ENCODE assay signal across 12 mouse cellular contexts in the genomic region with DNA sequence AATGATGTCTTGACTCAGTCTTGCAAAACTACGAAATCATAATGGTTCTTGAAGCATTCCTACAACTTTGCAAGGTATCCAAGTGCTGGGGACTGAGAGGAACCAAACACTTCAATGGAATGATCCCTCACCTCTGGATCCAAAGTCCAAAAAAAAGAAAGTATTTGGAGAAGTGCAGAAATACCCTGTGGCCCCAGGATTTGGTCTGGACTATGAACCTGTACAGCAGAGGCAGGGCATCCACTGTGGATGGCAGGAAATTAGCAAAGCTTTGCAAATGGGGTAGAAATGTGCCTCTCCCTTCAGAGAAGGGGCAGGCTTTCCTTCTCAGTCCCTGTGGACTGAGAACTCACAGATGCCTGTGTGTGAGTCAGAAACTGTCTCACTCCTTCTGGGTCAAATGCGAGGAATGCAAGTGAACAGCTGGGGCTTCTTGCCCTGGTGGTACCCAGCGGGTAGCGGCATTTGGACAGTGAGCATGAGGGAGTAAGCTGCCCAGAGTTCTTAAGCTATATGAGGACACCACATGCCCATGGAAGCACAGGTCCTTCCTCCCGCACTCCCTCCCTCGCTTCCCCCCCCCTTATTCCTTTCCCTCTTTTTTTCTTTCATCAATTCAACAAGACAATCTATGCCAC.
DNase-seq lines count a peak whose midpoint lies in the region; ATAC-seq lines count a peak whose summit lies in the region.
"Had no signal": no experiment of that assay in that cellular context is flagged by ENCODE, and none has a peak within 500 bp of the region (broad histone marks: within the 10 kb centered on the region; RNA-seq: fewer than 3 reads in every experiment).

No protein-coding gene starts in this region.

- H3K27ac ChIP-seq in heart, embryonic 15.5 days: peak overlapping the region; percentile 89
- H3K27ac ChIP-seq in kidney, embryonic 15.5 days: peak overlapping the region; percentile 91

- H3K4me2 ChIP-seq in heart, embryonic 15.5 days: no peak overlapping the region
- H3K4me2 ChIP-seq in kidney, embryonic 15.5 days: no peak overlapping the region
- H3K4me2 ChIP-seq: midbrain, embryonic 11.5 days had no signal

- no peaks in the 10 kb centered on the region for H3K27me3 ChIP-seq in heart, embryonic 15.5 days
- no peaks in the 10 kb centered on the region for H3K27me3 ChIP-seq in kidney, embryonic 15.5 days

- intact Hi-C loops in heart, postnatal 36 days (cut with DNase I): loop anchor here (2.0 kb wide), 1 partner anchor 27 kb away; no protein-coding TSS in a partner anchor

- H3K36me3 ChIP-seq in heart, embryonic 15.5 days: no peaks in the 10 kb centered on the region
- H3K36me3 ChIP-seq in kidney, embryonic 15.5 days: no peaks in the 10 kb centered on the region

- peaks cover 36% of the 10 kb centered on the region for H3K4me1 ChIP-seq in heart, embryonic 15.5 days (replicated peaks)
- H3K4me1 ChIP-seq in kidney, embryonic 15.5 days: peaks cover 41% of the 10 kb centered on the region

- no peak for ATAC-seq in heart, embryonic 15.5 days (replicated peaks; ENCODE audit: insufficient number of reproducible peaks, insufficient read depth, low FRiP score, low read depth)
- ATAC-seq in kidney, embryonic 15.5 days (replicated peaks; ENCODE audit: low FRiP score): no peak
- ATAC-seq in erythroblast, adult 5-6 weeks (replicated peaks; ENCODE audit: low FRiP score, poor library complexity, severe bottlenecking): no peak
- no peak for ATAC-seq in megakaryocyte progenitor cell, adult 5-6 weeks (replicated peaks; ENCODE audit: poor library complexity)

- H3K9ac ChIP-seq in heart, embryonic 15.5 days: no peak overlapping the region
- no peak overlapping the region for H3K9ac ChIP-seq in kidney, embryonic 15.5 days

- H3K4me3 ChIP-seq in heart, embryonic 15.5 days: no peak overlapping the region
- no peak overlapping the region for H3K4me3 ChIP-seq in kidney, embryonic 15.5 days (replicated peaks)
- H3K4me3 ChIP-seq: layer of hippocampus, adult 2 months had no signal

- WGBS in heart, embryonic 15.5 days: 78% methylated on average over 6 of the region's 6 CpGs
- 82% methylated on average over 6 of the region's 6 CpGs for WGBS in kidney, embryonic 15.5 days

- no peaks in the 10 kb centered on the region for H3K9me3 ChIP-seq in heart, embryonic 15.5 days (replicated peaks)
- H3K9me3 ChIP-seq in kidney, embryonic 15.5 days (replicated peaks): 0 out of 2 replicates have a peak, but pooled peaks cover 3% of the 10 kb centered on the region

- DNase-seq in heart, postnatal 36 days: no peak
- peak; percentile 75 for DNase-seq in 3134 (ENCODE audit: extremely low read depth, insufficient read length, low spot score)
- peak; percentile 13 for DNase-seq in brain, adult 2 months (ENCODE audit: low read depth, low spot score)
- no peak for DNase-seq in adrenal gland, postnatal 4 days (ENCODE audit: low spot score in 2 of 2)
- DNase-seq: gastrocnemius, postnatal 10 days; thymus, postnatal 36 days had no signal

Comparison
In these comparisons a context has a peak if more than half of its experiments do, and no peak if none do; other contexts are left out.
1. DNase-seq: peak in 3134 (single experiment) and brain, adult 2 months (single experiment); none in heart, postnatal 36 days (0 of 2) and adrenal gland, postnatal 4 days (0 of 2).